In genomic region chr19:57713138-57713537, GRCm38 (mm10) we compare ENCODE assay signal across 16 mouse cellular contexts.
DNase-seq lines count a peak whose midpoint lies in the region; ATAC-seq and TF ChIP-seq lines count a peak whose summit lies in the region.
"Had no signal": no experiment of that assay in that cellular context is flagged by ENCODE, and none has a peak within 500 bp of the region (broad histone marks: within the 10 kb centered on the region; RNA-seq: fewer than 3 reads in every experiment).

No protein-coding gene starts in this region.

- H3K36me3 ChIP-seq in hindbrain, postnatal 0 days (ENCODE audit: insufficient read depth, low read length): no peaks in the 10 kb centered on the region
- peaks cover 26% of the 10 kb centered on the region for H3K36me3 ChIP-seq in hindbrain, embryonic 13.5 days

- H3K9ac ChIP-seq in hindbrain, postnatal 0 days (replicated peaks; ENCODE audit: low read length): no peak overlapping the region
- H3K9ac ChIP-seq in hindbrain, embryonic 13.5 days: no peak overlapping the region
- H3K9ac ChIP-seq: embryonic facial prominence, embryonic 13.5 days; neural tube, embryonic 13.5 days had no signal

- H3K9me3 ChIP-seq in hindbrain, postnatal 0 days (ENCODE audit: low read length): no peaks in the 10 kb centered on the region
- no peaks in the 10 kb centered on the region for H3K9me3 ChIP-seq in hindbrain, embryonic 13.5 days
- H3K9me3 ChIP-seq: embryonic facial prominence, embryonic 13.5 days; neural tube, embryonic 13.5 days had no signal

- no peaks in the 10 kb centered on the region for H3K4me1 ChIP-seq in hindbrain, postnatal 0 days (ENCODE audit: insufficient read depth, low read length)
- H3K4me1 ChIP-seq in hindbrain, embryonic 13.5 days (replicated peaks): no peaks in the 10 kb centered on the region; the same call in 1 of the 2 replicates
- H3K4me1 ChIP-seq: neural tube, embryonic 13.5 days had no signal

- DNase-seq in adrenal gland, adult (ENCODE audit: inconsistent age in 2 of 2, low spot score in 1 of 2): peak; percentile 17 to 61
- no peak for DNase-seq in adrenal gland, postnatal 4 days (ENCODE audit: low spot score in 2 of 2)
- peak; percentile 23 for DNase-seq in hindbrain, postnatal 0 days (ENCODE audit: low spot score)
- peak; percentile 24 for DNase-seq in adrenal gland, postnatal 25 days
- peak; percentile 79 for DNase-seq in lung, postnatal 10 days
- no peak for DNase-seq in neural tube, embryonic 10.5 days (ENCODE audit: extremely low spot score, low spot score)
- no peak for DNase-seq in frontal cortex, postnatal 10 days (ENCODE audit: low spot score in 2 of 2)
- DNase-seq: cerebellum, postnatal 25 days; gastrocnemius, postnatal 36 days; heart, postnatal 4 days; spleen, adult 18-20 months had no signal

- no peak for ATAC-seq in hindbrain, postnatal 0 days
- no peak for ATAC-seq in hindbrain, embryonic 13.5 days (ENCODE audit: low FRiP score)
- ATAC-seq: midbrain, embryonic 16.5 days had no signal

- 54% methylated on average over 5 of the region's 5 CpGs for WGBS in hindbrain, postnatal 0 days
- 83% methylated on average over 5 of the region's 5 CpGs for WGBS in hindbrain, embryonic 13.5 days

- H3K4me2 ChIP-seq in hindbrain, postnatal 0 days (ENCODE audit: low read depth, low read length): no peak overlapping the region
- H3K4me2 ChIP-seq in hindbrain, embryonic 13.5 days: no peak overlapping the region
- H3K4me2 ChIP-seq: embryonic facial prominence, embryonic 13.5 days; neural tube, embryonic 13.5 days had no signal

- TF ChIP-seq CTCF in hindbrain, postnatal 0 days (IDR thresholded peaks at IDR 0.05; ENCODE audit: low read depth): no peak

- H3K27me3 ChIP-seq in hindbrain, postnatal 0 days (ENCODE audit: insufficient read depth, low read length): no peaks in the 10 kb centered on the region
- H3K27me3 ChIP-seq in hindbrain, embryonic 13.5 days: no peaks in the 10 kb centered on the region
- H3K27me3 ChIP-seq: embryonic facial prominence, embryonic 13.5 days; neural tube, embryonic 13.5 days had no signal

- H3K4me3 ChIP-seq in hindbrain, postnatal 0 days (ENCODE audit: low read length): no peak overlapping the region
- H3K4me3 ChIP-seq in hindbrain, embryonic 13.5 days: no peak overlapping the region
- H3K4me3 ChIP-seq: embryonic facial prominence, embryonic 13.5 days; neural tube, embryonic 13.5 days had no signal

- H3K27ac ChIP-seq in hindbrain, postnatal 0 days: no peak overlapping the region
- no peak overlapping the region for H3K27ac ChIP-seq in hindbrain, embryonic 13.5 days
- H3K27ac ChIP-seq: embryonic facial prominence, embryonic 13.5 days; macrophage; neural tube, embryonic 13.5 days had no signal

Comparison
In these comparisons a context has a peak if more than half of its experiments do, and no peak if none do; other contexts are left out.
1. DNase-seq: peak in adrenal gland, adult (2 of 2), hindbrain, postnatal 0 days (single experiment), adrenal gland, postnatal 25 days (single experiment) and lung, postnatal 10 days (single experiment); none in adrenal gland, postnatal 4 days (0 of 2), neural tube, embryonic 10.5 days (single experiment) and frontal cortex, postnatal 10 days (0 of 2).